Mouse (Mus musculus): ENCODE data around the gene Tmem167.
"Not testable (repeated sequence)": the region's sequence is repeated elsewhere in the genome, so short reads cannot be mapped to it uniquely, and the experiment has no call there.

Tmem167 gene

DNA sequence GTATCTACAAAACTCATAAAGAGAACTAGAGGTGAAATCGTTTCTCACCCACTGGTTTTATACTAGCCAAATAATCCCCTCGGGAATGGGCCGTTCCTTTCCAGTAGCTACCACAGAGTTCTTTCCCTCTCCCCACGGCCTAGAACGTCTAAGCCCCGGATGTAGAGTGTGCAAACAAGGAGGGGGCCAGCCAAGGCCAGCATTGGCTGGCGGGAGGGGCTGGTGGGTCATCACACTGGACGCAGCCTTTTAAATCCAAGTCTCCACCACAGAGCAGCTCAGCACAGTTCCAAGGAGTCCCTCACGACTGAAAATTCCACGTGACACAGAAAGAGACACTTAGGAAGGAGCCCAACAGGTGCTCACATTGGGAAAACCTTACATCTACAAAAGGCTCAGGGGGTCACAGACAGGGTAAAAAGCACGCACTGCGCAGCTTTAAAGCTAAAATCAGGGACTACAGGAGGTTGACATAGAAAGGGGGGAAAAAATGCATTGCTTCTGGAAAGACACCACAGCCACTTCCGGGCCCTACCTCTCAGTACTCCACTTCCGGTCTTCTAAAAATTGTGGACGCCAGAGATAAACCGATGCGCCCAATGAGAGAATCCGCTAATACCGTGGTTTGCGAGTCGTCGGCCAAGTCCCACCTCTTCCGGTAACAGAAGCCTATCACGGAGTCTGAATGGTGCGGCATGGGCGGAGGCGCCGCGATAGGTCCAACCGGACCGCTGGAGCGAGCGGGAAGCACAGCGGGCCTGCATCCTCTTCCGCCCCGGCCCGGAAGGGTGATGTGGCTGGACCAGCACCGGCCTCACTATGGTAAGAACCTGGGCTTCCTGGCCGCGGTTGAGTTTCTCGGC is at the start of gene Tmem167, which contains the start of gene Xrcc4:
Gene Tmem167, plus strand, starts transcription at position 162 of the 863 bp plus-strand sequence.
Gene Xrcc4, minus strand, starts transcription at position 647 of the 863 bp plus-strand sequence.
- DNase-seq (ENCODE audit: low spot score in 2 of 2) = peak; percentile 93 to 94

DNA sequence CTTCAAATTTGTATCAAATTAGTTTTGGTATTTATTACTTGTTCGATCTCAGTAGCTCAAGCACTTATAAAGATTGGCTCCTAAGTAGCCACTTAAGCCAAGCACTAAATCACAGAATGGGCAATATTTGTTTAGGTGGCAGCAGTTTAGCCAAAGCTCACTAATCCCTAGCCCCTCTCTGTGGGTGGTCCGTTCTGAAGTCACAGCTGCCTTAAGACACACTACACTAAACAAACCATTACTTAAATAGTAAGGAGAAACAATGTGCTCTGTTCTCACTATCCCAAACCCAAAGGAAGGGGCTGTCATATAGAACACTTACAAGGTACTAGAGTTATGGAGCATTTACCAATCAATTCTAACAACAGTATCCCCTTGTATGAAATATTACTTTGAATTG is 49.3 kb upstream of the Tmem167 start:
- no peak for DNase-seq (ENCODE audit: low spot score in 2 of 2)

DNA sequence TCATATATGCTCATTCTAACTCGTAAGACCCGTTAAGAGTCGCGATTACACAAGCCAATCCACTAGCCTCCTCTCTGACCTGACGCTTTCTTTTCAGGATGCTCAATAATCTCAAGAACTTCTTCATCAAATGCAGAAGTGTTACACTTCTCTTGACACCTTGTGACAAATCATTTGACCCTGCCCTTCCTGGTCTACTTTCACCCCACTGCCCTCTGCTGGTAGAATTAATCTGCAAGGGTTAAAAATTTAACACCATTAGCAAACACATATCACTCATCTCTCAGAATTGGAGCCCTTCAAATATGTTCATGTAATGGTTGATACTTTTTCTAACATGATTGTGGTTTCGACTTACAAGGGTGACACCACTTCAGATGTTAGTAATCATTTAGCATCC is 37.2 kb upstream of the Tmem167 start:
- peak in 1 of 2 experiments; percentile 11 for DNase-seq (ENCODE audit: low spot score in 2 of 2)

DNA sequence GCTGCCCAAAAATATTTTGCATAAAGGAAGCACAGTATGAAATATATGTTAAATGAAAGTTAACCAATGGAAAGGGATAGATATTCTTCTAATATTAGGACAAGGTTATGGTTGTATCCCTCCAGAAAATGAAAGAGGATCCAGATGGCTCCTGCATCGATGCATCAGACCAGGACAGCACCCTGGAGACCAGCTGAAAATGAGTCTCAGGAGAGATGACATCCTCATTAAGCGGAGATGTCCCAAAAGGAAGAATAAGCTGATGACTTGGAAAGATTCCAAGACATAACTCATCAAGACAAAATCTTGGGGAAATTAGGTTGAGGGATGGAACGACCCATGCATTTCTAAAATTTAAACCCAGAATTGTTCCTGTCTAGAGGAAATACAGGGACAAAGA is 36.5 kb upstream of the Tmem167 start:
- no peak for DNase-seq (ENCODE audit: low spot score in 2 of 2)

DNA sequence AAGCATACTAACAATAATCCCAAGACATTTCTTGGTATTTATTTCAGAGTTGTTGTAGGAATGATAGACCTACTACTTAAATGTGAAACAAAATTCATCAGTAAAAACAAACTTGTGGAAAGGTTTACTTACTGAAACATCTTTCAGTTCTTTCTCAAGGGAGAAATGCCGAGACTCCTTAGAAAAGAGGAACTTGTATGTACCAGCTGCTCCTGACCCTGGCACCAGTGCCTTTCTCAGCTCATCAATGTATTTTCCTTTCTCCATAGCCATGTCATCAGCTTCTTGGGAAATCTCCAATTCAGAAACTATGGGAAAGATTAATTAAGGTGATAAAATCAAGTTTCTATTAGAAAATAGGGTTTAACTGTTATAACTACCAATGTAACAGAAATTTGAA is 27.0 kb upstream of the Tmem167 start:
- no peak for DNase-seq (ENCODE audit: low spot score in 2 of 2)

DNA sequence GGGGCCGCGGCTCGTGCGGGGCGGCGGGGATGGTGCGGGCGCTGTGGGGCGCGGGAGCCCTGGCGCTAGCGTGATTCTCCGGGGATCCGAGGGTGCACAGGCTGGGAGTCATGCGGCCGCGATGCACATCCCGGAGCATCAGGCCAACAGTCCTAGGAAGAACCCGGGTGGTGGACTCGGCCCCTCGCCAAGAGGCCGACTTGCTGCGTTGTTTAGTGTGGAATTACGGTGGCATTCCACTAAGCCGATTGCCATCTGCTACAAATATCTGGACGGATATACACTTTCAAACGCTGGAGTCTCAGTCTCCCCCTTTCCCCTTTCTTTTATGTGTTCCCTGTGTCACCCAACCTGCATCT is 881 bp downstream of the Tmem167 start:
- DNase-seq (ENCODE audit: low spot score in 2 of 2) = no peak

DNA sequence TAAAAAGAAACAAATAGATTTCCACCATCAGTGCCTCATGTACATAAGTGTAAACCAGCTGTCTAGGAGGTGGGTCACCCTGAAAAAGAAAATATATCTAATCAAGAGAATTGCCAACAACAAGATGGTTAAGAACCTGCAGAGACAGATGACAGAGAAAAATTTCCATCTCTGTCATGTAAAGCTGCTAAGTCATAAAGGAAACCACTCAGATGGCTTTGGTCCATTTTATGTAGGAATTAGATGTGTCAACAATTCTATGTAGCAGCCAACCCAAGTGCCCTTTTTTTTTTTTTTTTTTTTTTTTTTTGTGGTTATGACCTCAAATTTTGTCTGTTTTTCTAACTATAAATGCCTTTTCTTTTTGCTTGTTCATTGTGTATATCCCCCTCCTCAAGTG is 12.6 kb downstream of the Tmem167 start:
- DNase-seq (ENCODE audit: low spot score in 2 of 2) = no peak

DNA sequence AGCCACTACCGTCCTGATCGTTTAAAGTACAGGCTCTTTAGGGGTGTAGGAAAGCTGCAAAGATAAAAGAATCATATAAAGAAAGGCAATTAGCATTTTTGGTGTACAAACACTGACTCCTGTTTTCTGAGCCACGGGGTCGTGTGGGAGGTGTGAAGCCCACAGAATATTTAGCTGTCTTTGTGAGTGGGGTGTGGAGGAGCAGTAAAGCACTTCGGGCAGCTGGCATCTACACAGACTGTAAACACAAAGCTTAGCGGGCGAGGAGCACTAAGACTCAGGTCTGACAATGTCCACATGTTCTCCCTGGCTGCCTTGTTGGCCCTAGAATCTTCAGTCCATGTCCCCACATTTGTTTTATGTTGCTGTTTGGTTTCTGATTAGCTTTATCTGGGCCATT is 17.2 kb downstream of the Tmem167 start:
- DNase-seq (ENCODE audit: low spot score in 2 of 2) = no peak

DNA sequence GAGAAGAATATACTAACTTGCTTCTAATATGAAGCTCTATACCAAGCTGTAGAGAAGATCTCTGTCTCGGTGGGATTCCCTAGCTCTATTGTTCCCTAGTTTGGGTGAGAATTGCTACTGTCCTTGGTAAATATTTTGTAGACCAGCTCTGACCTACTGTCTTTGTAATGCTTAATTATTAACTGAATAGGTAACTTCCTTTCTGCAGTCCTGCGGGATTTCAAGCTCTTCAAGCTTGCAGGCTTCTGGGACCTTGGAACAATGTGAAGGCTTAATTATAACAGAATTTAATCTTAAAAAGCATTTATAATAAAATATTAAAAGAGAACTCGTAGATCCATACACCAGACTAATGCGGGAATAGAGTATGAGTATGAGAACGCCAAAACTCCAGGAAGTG is 19.8 kb downstream of the Tmem167 start:
- DNase-seq (ENCODE audit: low spot score in 2 of 2) = not testable (repeated sequence)

DNA sequence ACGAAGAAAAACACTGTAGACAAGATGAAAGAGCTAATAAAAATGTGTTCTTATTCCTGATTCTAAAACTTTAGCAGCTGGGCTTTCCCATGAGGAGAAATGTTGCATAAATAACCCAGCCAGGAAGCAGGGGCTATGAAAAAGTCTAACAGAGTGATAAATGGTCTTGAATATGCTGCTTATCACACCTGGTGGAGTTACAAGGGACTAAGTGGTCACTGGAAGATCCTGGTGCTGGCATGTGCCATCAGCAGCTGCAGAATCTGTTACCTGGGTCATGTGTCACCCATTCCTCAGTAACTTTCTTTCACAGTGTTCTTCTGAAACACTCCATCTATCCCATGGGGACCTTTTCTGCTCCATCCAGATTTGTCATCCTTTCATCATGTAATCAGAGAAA is 22.8 kb downstream of the Tmem167 start:
- DNase-seq (ENCODE audit: low spot score in 2 of 2) = no peak

DNA sequence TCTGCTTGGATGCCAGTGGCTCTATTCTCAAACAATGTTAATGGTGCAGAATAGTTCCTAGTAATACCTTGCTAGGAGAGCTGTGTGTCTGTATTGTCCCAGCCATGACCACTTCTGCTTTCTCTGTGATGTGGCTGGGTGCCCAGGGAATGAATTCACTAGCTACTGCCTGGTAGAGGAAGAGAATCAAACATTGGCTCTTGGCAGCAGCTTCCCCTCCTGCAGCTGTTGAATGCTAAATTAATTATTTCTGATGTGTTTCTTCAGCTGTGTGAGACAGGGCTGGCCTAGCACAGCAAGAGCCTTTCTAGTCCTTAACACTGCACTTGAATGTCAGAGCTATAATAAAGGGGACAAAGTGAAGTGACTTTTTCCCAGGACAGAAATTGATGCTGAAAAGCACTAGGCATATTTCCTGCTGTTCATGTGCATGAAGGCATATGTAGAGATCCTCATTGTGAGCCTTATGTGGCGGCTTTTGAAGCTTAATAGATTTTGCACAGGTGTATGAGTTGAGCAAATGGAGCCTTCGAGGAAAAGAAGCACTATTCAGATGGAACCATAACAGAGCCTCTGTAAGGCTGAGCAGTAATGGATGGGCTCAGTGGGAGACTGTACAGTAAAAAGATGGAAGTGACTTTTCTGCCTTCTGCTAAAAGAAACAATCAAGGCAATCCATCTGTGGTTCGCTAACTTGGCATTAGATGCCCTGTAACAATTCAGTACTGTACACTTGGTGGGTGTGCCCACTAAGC is 47.4 kb downstream of the Tmem167 start:
- no peak for DNase-seq (ENCODE audit: low spot score in 2 of 2)

DNA sequence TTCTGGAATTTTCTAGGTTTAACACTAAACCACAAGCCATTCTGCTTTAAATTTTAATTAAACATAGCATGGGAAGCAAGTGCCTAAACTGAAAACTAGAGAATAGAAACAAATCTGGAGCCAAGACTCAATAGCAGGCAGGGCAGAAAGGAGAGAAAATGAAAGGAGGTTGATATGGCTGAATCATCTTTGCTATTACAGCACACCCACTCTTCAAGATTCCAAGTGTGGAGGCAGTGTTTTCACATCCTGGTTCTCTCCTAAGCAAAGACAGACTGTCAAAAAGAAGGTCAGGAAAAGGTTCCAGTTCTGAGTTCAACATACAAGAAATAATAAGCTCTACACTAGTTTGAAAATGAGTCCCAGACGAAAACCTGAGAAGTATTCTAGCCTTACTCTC is 52.8 kb downstream of the Tmem167 start:
- no peak for DNase-seq (ENCODE audit: low spot score in 2 of 2)

DNA sequence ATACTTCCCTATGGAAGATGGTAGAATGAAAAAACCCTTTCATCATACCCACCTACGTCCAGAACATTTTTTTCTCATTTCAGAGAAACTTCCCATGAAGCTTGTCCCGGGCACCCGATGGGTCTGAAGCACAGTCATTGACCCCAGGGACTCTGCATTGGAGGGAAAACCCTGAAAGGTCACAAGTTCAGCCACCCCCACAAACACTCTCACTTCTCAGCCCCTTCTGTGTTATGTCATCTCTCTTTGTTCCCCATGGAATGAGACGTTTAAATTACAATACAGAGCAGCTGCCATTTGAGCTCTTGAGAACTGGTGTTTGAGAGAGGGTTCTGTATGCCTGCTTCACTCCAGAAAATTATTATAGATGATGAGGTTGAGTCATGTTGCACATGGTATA is 54.3 kb downstream of the Tmem167 start:
- no peak for DNase-seq (ENCODE audit: low spot score in 2 of 2)

DNA sequence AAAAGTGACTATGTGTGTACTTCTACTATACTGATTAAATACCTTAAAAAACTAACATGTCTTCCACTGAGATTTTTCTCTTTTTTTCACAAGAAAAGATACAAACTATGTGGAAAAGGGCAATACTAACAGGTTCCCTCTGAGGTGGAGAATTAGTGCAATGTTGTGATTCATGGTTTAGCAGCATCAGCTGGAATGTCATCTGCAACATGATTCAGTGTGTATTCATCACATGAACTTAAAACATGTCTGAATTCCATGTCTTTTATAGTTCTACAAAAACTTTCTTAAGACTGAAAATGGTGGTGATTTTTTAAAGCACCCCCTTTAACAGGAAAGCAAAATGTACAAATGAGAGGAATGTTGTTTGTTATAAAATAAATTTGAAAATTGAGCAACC is 63.0 kb downstream of the Tmem167 start:
- no peak for DNase-seq (ENCODE audit: low spot score in 2 of 2)

DNA sequence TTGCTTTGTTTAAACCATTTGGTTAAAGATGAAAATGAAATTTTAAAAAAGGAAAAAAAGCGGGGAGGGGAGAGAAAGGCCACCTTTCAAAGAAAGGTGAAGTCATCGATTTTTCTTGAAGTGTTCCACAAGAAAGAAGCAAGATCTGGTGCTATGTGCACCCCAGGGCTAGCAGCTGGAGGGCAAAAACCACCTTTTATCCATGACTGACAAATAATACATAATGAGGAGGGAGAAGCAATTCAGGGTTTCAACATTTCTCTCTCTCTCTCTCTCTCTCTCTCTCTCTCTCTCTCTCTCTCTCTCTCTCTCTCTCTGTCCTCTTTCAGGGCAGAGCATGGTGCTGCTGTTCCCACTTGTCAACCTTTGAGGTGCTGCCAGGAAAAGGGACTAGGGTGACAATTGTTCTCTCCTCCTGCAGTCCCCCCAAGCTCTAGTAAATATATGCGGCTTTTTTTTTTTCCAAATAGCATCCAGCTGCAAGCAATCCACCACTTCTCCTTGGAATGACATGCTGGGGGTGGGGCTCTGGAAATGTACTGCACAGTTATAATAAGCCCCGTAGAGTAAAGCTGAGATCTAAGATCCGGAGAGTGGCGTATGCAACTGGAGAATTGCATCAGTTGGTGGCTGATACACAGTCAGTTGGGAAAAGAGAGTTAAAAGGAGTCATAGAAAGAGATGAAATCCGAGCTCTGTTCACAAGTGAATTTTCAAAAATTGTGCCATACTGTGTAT is 63.8 kb downstream of the Tmem167 start:
- DNase-seq (ENCODE audit: low spot score in 2 of 2) = no peak

DNA sequence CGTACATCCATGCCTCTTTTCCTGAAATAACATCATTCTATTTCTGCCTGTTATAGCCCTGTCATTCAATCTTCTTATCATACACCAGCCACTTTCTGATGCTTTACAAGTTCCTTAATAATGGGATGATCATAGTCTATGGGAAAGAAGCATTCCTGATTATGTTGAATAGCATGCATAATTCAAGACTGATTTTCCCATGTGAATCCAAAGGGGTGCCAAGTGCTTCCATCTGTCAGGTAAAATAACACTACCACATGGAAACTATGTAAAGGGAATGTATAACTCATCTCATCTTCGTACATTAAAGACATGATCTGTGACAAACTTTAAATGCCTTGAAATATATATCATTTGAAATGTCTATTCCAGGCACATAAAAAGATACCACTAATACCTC is 75.2 kb downstream of the Tmem167 start:
- no peak for DNase-seq (ENCODE audit: low spot score in 2 of 2)

DNA sequence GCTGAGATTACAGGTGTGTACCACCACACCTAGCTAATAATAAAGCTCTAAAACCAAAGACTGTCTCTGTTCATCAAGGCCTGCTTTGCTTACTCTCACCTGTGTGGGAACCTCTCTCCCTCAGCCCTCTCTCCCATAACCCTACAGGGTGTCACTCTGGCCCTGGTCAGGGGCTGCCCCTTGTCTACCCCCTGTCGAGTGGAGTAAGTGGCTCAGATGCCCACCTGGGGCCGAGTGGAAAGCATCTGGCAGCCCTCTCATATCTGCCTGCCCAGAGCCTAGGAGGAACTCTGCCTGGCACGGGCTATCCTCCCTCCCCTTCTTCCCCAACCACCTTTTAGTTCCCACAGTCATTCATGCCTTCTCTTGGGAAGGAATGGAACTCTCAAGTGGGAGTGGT is 78.1 kb downstream of the Tmem167 start:
- DNase-seq (ENCODE audit: low spot score in 2 of 2) = no peak

DNA sequence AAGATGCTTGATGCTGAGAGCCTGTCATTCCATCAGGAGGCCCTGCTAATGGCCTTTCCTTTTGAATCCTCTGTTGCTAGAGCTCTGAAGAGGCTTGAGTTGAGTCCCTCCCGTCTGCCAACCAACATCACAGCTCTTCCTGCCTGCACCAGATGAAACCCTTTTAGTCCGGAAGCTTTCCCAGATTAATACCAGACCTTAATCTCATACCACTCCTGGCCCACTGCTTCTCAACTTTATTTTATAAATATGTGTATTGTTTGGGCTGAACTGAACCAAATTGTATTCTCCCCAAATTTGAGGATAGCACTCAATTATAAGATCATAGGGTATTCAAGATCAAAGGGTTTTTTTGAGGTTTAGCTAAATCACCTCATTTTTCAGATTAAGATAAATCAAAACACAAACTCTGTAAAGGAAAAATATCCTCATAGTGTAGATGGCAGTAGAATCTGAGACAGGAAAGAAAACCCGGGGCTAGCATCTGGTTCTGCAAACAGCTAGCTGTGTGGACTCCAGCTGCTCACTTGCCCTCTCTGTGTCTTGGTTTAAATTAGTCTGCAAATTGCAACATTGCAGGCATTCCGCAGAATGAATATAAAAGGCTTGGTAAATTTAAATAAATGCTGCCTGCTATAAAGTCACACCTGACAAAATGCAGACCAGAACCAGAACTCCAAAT is 81.3 kb downstream of the Tmem167 start:
- DNase-seq (ENCODE audit: low spot score in 2 of 2) = no peak

DNA sequence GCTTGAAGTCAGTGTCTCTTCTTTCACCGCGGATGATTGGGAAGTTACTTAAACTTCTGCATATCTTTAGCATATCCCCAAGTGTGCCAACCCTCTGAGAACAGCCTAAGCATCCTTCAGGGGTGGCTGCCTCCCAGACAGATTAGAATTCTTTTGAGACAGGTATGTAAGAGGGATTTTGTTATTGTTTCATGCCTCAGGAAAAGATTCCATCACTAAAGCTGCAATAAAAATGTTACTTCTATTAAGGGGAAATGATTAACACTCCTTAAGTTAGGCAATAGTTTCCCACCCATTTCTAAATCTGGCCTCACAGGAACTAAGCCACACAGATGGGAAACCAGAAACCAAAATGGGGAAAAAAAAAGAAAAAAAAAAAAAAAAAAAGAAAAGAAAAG is 81.9 kb downstream of the Tmem167 start:
- DNase-seq (ENCODE audit: low spot score in 2 of 2) = no peak

DNA sequence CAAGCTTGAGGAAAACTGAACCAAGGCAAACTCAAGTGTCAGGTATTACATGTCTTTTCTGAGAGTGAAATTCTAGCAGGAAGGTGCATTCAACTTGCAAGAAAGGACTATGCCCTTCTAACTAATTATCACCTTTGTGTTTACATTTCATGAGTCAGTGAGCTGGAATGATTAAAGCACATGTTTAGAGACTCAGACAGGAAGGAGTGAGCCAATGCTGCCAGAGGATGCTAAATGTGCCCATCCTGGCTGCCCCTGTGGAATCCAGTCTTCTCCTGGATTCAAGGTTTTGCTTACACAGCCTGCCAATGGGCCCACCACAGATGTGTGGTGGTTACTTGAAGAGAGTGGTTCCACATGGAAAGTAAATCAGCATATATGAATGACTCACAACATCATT is 82.5 kb downstream of the Tmem167 start:
- no peak for DNase-seq (ENCODE audit: low spot score in 2 of 2)

DNA sequence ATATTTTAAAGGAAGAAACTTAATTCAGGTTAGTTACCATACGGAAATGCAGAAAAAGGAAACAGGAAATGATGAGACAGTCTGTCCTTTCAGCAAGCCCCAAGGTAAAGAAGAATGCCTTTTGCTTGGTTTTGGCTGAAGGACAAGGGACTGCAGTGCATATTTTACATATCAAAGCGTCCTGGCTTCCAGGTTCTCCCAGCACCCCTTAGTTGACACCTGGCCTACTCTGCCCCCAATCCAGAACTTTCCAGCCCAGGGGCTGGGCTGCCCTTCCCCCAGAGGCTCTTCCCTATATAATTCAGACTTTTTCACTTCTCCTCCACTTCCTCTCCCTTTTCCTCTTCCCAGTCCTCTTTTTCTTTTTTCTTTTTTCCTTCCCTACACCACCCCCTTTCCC is 86.7 kb downstream of the Tmem167 start:
- no peak for DNase-seq (ENCODE audit: low spot score in 2 of 2)

DNA sequence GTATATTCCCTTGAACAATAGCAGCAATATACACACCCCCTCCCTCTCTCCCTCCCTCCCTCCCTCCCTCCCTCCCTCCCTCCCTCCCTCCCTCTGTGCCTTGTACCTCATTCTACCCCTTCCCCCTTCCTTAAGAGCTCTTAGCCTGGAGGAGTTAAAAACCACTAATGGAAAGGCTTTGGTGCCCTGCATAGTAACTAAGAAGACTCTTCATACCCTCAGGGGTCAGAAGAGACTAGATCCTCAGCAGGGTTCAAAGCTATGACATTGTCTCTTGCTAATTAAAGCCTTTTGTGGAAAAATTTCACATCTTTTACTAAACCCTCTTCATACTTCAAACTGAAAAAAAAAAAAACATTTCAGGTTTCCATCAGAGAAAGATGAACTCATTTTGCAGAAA is 93.3 kb downstream of the Tmem167 start:
- no peak for DNase-seq (ENCODE audit: low spot score in 2 of 2)
